In the genomic region with DNA sequence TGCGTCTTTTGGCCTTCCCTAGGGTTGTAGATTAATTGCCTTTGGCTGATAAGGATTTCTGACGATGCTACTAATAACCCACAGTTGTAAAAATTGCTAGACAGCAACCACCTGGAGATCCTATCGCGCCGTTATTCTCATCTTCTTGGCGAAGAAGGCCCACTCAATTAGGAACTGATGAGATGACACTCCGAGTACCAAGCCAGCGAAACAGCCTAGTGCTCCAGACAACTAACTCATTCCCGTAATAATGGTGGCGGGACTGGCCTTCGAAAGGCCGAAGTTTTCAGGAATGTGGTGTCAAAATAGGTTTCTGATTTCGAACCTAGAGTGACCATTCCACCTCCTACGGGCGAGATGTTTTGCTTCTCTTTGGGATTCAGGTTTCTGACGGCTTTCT, we compare ENCODE assay signal across 8 mouse cellular contexts. TPM values are rescaled to one million over a fixed set of nuclear protein-coding genes. Genes with fewer than 3 reads are reported as not detected.
DNase-seq lines count a peak whose midpoint lies in the region; ATAC-seq and TF ChIP-seq lines count a peak whose summit lies in the region.

No protein-coding gene starts in this region.

- H3K4me2 ChIP-seq in kidney, postnatal 0 days (ENCODE audit: low read length), result peak overlapping the region; percentile 90
- H3K4me2 ChIP-seq in embryonic facial prominence, embryonic 14.5 days (ENCODE audit: low read depth, low read length), result peak overlapping the region; percentile 87

- H3K27ac ChIP-seq in kidney, postnatal 0 days, result 0 out of 2 replicates have a peak overlapping the region, but pooled peaks have one; percentile 91
- peak overlapping the region; percentile 96 for H3K27ac ChIP-seq in embryonic facial prominence, embryonic 14.5 days (replicated peaks; ENCODE audit: low read depth, low read length)
- H3K27ac ChIP-seq in limb, embryonic 10.5 days, result peak overlapping the region; percentile 99
- H3K27ac ChIP-seq in olfactory bulb, adult 2 months (ENCODE audit: insufficient read depth, low read depth, low read length), result no peak overlapping the region

- H3K4me1 ChIP-seq in kidney, postnatal 0 days (replicated peaks; ENCODE audit: insufficient read depth, low read length), result peaks cover 10% of the 10 kb centered on the region
- peaks cover 31% of the 10 kb centered on the region for H3K4me1 ChIP-seq in embryonic facial prominence, embryonic 14.5 days (ENCODE audit: control insufficient read depth, insufficient read depth, low read length)
- peaks cover 52% of the 10 kb centered on the region for H3K4me1 ChIP-seq in limb, embryonic 10.5 days
- H3K4me1 ChIP-seq in olfactory bulb, adult 2 months (ENCODE audit: control insufficient read depth, insufficient read depth, low read length), result peaks cover 4% of the 10 kb centered on the region; the same call in 1 of the 2 replicates

- no peaks in the 10 kb centered on the region for H3K36me3 ChIP-seq in kidney, postnatal 0 days (ENCODE audit: insufficient read depth, low read length)
- no peaks in the 10 kb centered on the region for H3K36me3 ChIP-seq in embryonic facial prominence, embryonic 14.5 days (ENCODE audit: control insufficient read depth, insufficient read depth, low read length)
- peaks cover 7% of the 10 kb centered on the region; the same call in 1 of the 2 replicates for H3K36me3 ChIP-seq in limb, embryonic 10.5 days

- H3K9ac ChIP-seq in kidney, postnatal 0 days (ENCODE audit: low read depth, low read length), result peak overlapping the region; percentile 92
- H3K9ac ChIP-seq in embryonic facial prominence, embryonic 14.5 days (ENCODE audit: low read depth, low read length), result peak overlapping the region; percentile 89

- peak; percentile 53 for DNase-seq in kidney, postnatal 0 days (ENCODE audit: low spot score)
- DNase-seq in kidney, adult 11 months, result no peak
- DNase-seq in embryonic facial prominence, embryonic 14.5 days (ENCODE audit: low spot score), result no peak
- no peak for DNase-seq in limb, embryonic 10.5 days (ENCODE audit: low spot score)
- DNase-seq in gastrocnemius, postnatal 4 days (ENCODE audit: low spot score in 2 of 2), result no peak

- H3K4me3 ChIP-seq in kidney, postnatal 0 days (replicated peaks; ENCODE audit: low read depth, low read length), result peak overlapping the region; percentile 88
- H3K4me3 ChIP-seq in embryonic facial prominence, embryonic 14.5 days (ENCODE audit: low read depth, low read length), result peak overlapping the region; percentile 80
- peak overlapping the region; percentile 99 for H3K4me3 ChIP-seq in limb, embryonic 10.5 days
- H3K4me3 ChIP-seq in olfactory bulb, adult 2 months (ENCODE audit: insufficient read depth, low read depth, low read length), result peak overlapping the region; percentile 55

- no peaks in the 10 kb centered on the region for H3K27me3 ChIP-seq in kidney, postnatal 0 days (ENCODE audit: insufficient read depth, low read length)
- H3K27me3 ChIP-seq in embryonic facial prominence, embryonic 14.5 days (replicated peaks; ENCODE audit: control insufficient read depth, insufficient read depth, low read length), result no peaks in the 10 kb centered on the region
- H3K27me3 ChIP-seq in limb, embryonic 10.5 days (ENCODE audit: low read depth, poor library complexity, severe bottlenecking), result no peaks in the 10 kb centered on the region

- TF ChIP-seq CTCF in kidney, postnatal 0 days (IDR thresholded peaks at IDR 0.05; ENCODE audit: low read depth), result no peak
- no peak for TF ChIP-seq CTCF in olfactory bulb, adult 2 months (IDR thresholded peaks at IDR 0.05; ENCODE audit: insufficient read depth, low read depth, low read length)

- ATAC-seq in kidney, postnatal 0 days (replicated peaks; ENCODE audit: low FRiP score, low read depth), result no peak
- ATAC-seq in embryonic facial prominence, embryonic 14.5 days (ENCODE audit: low read depth), result no peak
- no peak for ATAC-seq in megakaryocyte progenitor cell, adult 5-6 weeks (replicated peaks; ENCODE audit: poor library complexity)
- ATAC-seq in erythroid progenitor cell, adult 5-6 weeks (replicated peaks; ENCODE audit: low FRiP score, poor library complexity, severe bottlenecking), result no peak

- no peak for TF ChIP-seq POLR2A in olfactory bulb, adult 2 months (IDR thresholded peaks at IDR 0.05; ENCODE audit: insufficient read depth, low read depth, low read length)

- no peaks in the 10 kb centered on the region for H3K9me3 ChIP-seq in kidney, postnatal 0 days (replicated peaks; ENCODE audit: low read length)
- H3K9me3 ChIP-seq in embryonic facial prominence, embryonic 14.5 days (ENCODE audit: control insufficient read depth, low read length), result no peaks in the 10 kb centered on the region
- no peaks in the 10 kb centered on the region for H3K9me3 ChIP-seq in limb, embryonic 10.5 days (replicated peaks)

- WGBS in kidney, postnatal 0 days, result 6% methylated on average over 16 of the region's 16 CpGs
- 2% methylated on average over 16 of the region's 16 CpGs for WGBS in embryonic facial prominence, embryonic 14.5 days
- under 1% methylated on average over 16 of the region's 16 CpGs for WGBS in limb, embryonic 10.5 days
- 49% methylated on average over 16 of the region's 16 CpGs for WGBS in olfactory bulb, adult 2 months

RNA-seq across cellular contexts. Expression of a gene that starts 1.6 kb away (rescaled TPM):
- 11.7 and 12.2 TPM in 2 replicates for polyA plus RNA-seq in kidney, postnatal 0 days (2015; fragmentation: Nextera tagmentation; extraction: Ambion mirVana)
- polyA plus RNA-seq in embryonic facial prominence, embryonic 14.5 days (2014; fragmentation: Nextera tagmentation; extraction: Ambion mirVana), result 25.2 and 33.3 TPM in 2 replicates
- polyA plus RNA-seq in limb, embryonic 10.5 days (2016; fragmentation: Nextera tagmentation; extraction: Ambion mirVana), result 43.3 and 44.9 TPM in 2 replicates
- not detected in 2 replicates for polyA plus RNA-seq in olfactory bulb, adult 2 months (2012; ENCODE audit: insufficient read depth, insufficient read length, low replicate concordance, missing spikeins)
- total RNA-seq in gastrocnemius, postnatal 4 days (2021), result 10 to 100 TPM; 12.3 to 14.7 TPM
- total RNA-seq in megakaryocyte progenitor cell, adult 5-6 weeks (2015), result 1.1 and 4.2 TPM in 2 replicates
- 0.08 and 6.4 TPM in 2 replicates for total RNA-seq in megakaryocyte progenitor cell, adult 5-6 weeks (2017)
- total RNA-seq in erythroid progenitor cell, adult 5-6 weeks (2015; ENCODE audit: low replicate concordance), result 36.8 and 66.2 TPM in 2 replicates
- 12.0 and 39.4 TPM in 2 replicates for total RNA-seq in erythroid progenitor cell, adult 5-6 weeks (2017; ENCODE audit: low replicate concordance)
